Mouse (Mus musculus) lung, postnatal 36 days (tissue): ENCODE data around the gene Cmtm3.

Source experiments
- DNase-seq: peaks from one replicate; pipeline ENCODE4 v3.0.0; 2022; ENCODE audit warnings: mixed read lengths

The Cmtm3 gene

GRCm38 (mm10) chr8:104383977-104384376, 44.8 kb downstream of the Cmtm3 start:
- peak; percentile 81 for DNase-seq

- no peak for DNase-seq
Measured at GRCm38 (mm10) chr8:104386693-104387092, 47.5 kb downstream of the Cmtm3 start.

GRCm38 (mm10) chr8:104387501-104387900, 48.3 kb downstream of the Cmtm3 start:
- no peak for DNase-seq

GRCm38 (mm10) chr8:104387980-104388379, 48.8 kb downstream of the Cmtm3 start:
- peak; percentile 69 for DNase-seq

- no peak for DNase-seq
Measured at GRCm38 (mm10) chr8:104390245-104390644, 51.0 kb downstream of the Cmtm3 start.

GRCm38 (mm10) chr8:104393139-104393538, 53.9 kb downstream of the Cmtm3 start:
- DNase-seq = no peak

GRCm38 (mm10) chr8:104393767-104394166, 54.6 kb downstream of the Cmtm3 start:
- peak; percentile 75 for DNase-seq

- peak; percentile 36 for DNase-seq
Measured at GRCm38 (mm10) chr8:104394801-104395702, 55.8 kb downstream of the Cmtm3 start.

- DNase-seq = peak; percentile 60
Measured at GRCm38 (mm10) chr8:104395703-104396357, 56.6 kb downstream of the Cmtm3 start, which contains the start of gene Cmtm4. Gene Cmtm4, minus strand, starts transcription at chr8:104395807.
